Comparison of ENCODE assay signal across 9 mouse cellular contexts in the genomic region with DNA sequence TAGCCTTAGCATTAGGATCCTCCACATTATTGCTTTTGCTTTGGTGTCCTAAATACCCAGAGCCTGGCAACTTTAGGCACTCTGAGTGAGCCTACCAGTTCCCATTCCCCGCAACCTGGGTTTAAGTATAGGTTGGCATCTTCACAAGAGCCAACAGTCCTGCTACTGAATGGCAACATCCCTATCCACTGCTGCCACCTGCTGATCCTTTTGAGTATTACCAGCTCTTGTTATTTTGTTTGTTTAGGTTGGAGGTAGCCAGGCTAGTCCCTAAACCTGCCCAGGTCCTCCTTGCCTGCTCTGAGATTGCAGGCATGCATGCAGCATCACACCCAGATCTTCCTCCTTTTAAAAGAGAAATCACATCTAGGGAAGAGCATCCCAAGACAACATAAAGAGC. TPM values are rescaled to one million over a fixed set of nuclear protein-coding genes. Genes with fewer than 3 reads are reported as not detected.
DNase-seq lines count a peak whose midpoint lies in the region; ATAC-seq and TF ChIP-seq lines count a peak whose summit lies in the region.
"Not testable (repeated sequence)": the region's sequence is repeated elsewhere in the genome, so short reads cannot be mapped to it uniquely, and the experiment has no call there.
"Had no signal": no experiment of that assay in that cellular context is flagged by ENCODE, and none has a peak within 500 bp of the region (broad histone marks: within the 10 kb centered on the region; RNA-seq: fewer than 3 reads in every experiment).

No protein-coding gene starts in this region.

- H3K9me3 ChIP-seq in MEL (replicated peaks; ENCODE audit: insufficient read depth, low read length); lung, postnatal 0 days (ENCODE audit: low read length): not testable (repeated sequence)

- not testable (repeated sequence) for H3K79me2 ChIP-seq in MEL (ENCODE audit: control insufficient read depth, insufficient read depth, low read length, poor library complexity)

- not testable (repeated sequence) for H3K4me2 ChIP-seq in lung, postnatal 0 days (replicated peaks; ENCODE audit: low read depth, low read length)

- not testable (repeated sequence) for H3K4me3 ChIP-seq in MEL (ENCODE audit: control insufficient read depth in 1 of 2, insufficient read depth in 1 of 2, low read depth in 2 of 2, low read length in 2 of 2); lung, postnatal 0 days (ENCODE audit: low read depth, low read length)

- not testable (repeated sequence) for H3K27me3 ChIP-seq in MEL (ENCODE audit: control insufficient read depth in 1 of 2, insufficient read depth in 2 of 2, low read length in 2 of 2); lung, postnatal 0 days (replicated peaks; ENCODE audit: insufficient read depth, low read length)

- WGBS in lung, postnatal 0 days = 27% methylated on average over 1 of the region's 1 CpGs

- H3K27ac ChIP-seq in MEL (ENCODE audit: control insufficient read depth, low read depth, low read length); lung, postnatal 0 days (ENCODE audit: low read length): not testable (repeated sequence)

- not testable (repeated sequence) for H3K4me1 ChIP-seq in MEL (ENCODE audit: control insufficient read depth in 1 of 2, insufficient read depth in 2 of 2, low read length in 2 of 2); lung, postnatal 0 days (ENCODE audit: insufficient read depth, low read depth, low read length)

- H3K36me3 ChIP-seq in MEL (ENCODE audit: control insufficient read depth in 1 of 2, insufficient read depth in 2 of 2, low read length in 2 of 2); lung, postnatal 0 days (ENCODE audit: insufficient read depth, low read length): not testable (repeated sequence)

- TF ChIP-seq RAD21 in MEL (IDR thresholded peaks at IDR 0.05; ENCODE audit: low read depth, low read length) = peak; percentile 54

- TF ChIP-seq CTCF in MEL (IDR thresholded peaks at IDR 0.05 in 2 of 3, conservative IDR thresholded peaks at IDR 0.05 in 1 of 3; ENCODE audit: control insufficient read depth in 1 of 3, insufficient read depth in 1 of 3, low read depth in 2 of 3, low read length in 3 of 3, poor library complexity in 1 of 3, severe bottlenecking in 1 of 3) = peak; percentile 22 to 53 (median 50); a peak in 4 of 6 replicates
- TF ChIP-seq CTCF in lung, postnatal 0 days (IDR thresholded peaks at IDR 0.05) = peak; percentile 76

- not testable (repeated sequence) for TF ChIP-seq EP300 in MEL (IDR thresholded peaks at IDR 0.05; ENCODE audit: low read depth in 1 of 2, low read length in 2 of 2); lung, postnatal 0 days (IDR thresholded peaks at IDR 0.05)

- not testable (repeated sequence) for TF ChIP-seq POLR2A in MEL (IDR thresholded peaks at IDR 0.05; ENCODE audit: control insufficient read depth in 1 of 2, insufficient read depth in 1 of 2, low read depth in 1 of 2, low read length in 2 of 2, poor library complexity in 1 of 2)

- peak; percentile 27 for ATAC-seq in lung, postnatal 0 days

- H3K9ac ChIP-seq in MEL (ENCODE audit: control insufficient read depth, low read depth, low read length, poor library complexity, severe bottlenecking); lung, postnatal 0 days (replicated peaks; ENCODE audit: low read depth): not testable (repeated sequence)

- DNase-seq in MEL (ENCODE audit: low read depth, low spot score) = peak; percentile 19
- peak; percentile 81 for DNase-seq in cerebellum, adult 9-11 months
- DNase-seq in gastrocnemius, adult 18-20 months (ENCODE audit: low spot score) = peak; percentile 76
- peak; percentile 78 for DNase-seq in induced T-regulatory cell, adult 2 months (ENCODE audit: low read depth)
- DNase-seq in layer of hippocampus, postnatal 25 days (ENCODE audit: extremely low spot score in 1 of 2, low spot score in 1 of 2) = peak; percentile 72 to 87
- DNase-seq in lung, postnatal 0 days (ENCODE audit: low spot score) = peak; percentile 49
- peak; percentile 81 for DNase-seq in ovary, postnatal 14 days (ENCODE audit: low spot score)
- DNase-seq in thymus, postnatal 36 days = peak; percentile 33 to 57

TF ChIP-seq in MEL, 35 proteins besides CTCF, POLR2A, EP300 and RAD21:
- TF ChIP-seq SMC3 (IDR thresholded peaks at IDR 0.05; ENCODE audit: low read depth, low read length) = peak; percentile 53
- 0 out of 2 replicates have a peak, but pooled peaks have one; percentile 22 for TF ChIP-seq ZC3H11A (IDR thresholded peaks at IDR 0.05; ENCODE audit: low read depth, low read length)

RNA-seq across cellular contexts. Expression of a gene that starts 7.3 kb away (rescaled TPM):
- not detected in 2 replicates for total RNA-seq in MEL (2012; rRNA removed)
- not detected for polyA plus RNA-seq in MEL (2012; ENCODE audit: insufficient read depth in 1 of 2, insufficient read length in 2 of 2, low read depth in 1 of 2, low replicate concordance in 2 of 2, missing spikeins in 1 of 2)
- 1 to 10 TPM; 3.0 to 4.1 TPM for total RNA-seq in gastrocnemius, adult 18-20 months (2021)
- total RNA-seq in layer of hippocampus, postnatal 25 days (2021) = 1 to 10 TPM; 3.4 to 4.7 TPM
- 41.5 and 45.4 TPM in 2 replicates for polyA plus RNA-seq in lung, postnatal 0 days (2015; fragmentation: Nextera tagmentation; extraction: Ambion mirVana)

RNA-seq across cellular contexts. Expression of a gene that starts 7.4 kb away (rescaled TPM):
- total RNA-seq in MEL (2012; rRNA removed) = not detected in 2 replicates
- polyA plus RNA-seq in MEL (2012; ENCODE audit: insufficient read depth in 1 of 2, insufficient read length in 2 of 2, low read depth in 1 of 2, low replicate concordance in 2 of 2, missing spikeins in 1 of 2) = under 1 TPM in 1 of 2 experiments, not detected in 1; 0.18 TPM
- 10 to 100 TPM; 25.0 to 30.1 TPM for total RNA-seq in gastrocnemius, adult 18-20 months (2021)
- 10 to 100 TPM; 17.0 to 19.4 TPM for total RNA-seq in layer of hippocampus, postnatal 25 days (2021)
- 423 and 443 TPM in 2 replicates for polyA plus RNA-seq in lung, postnatal 0 days (2015; fragmentation: Nextera tagmentation; extraction: Ambion mirVana)

RNA-seq across cellular contexts. Expression of a gene that starts 15.9 kb away (rescaled TPM):
- total RNA-seq in MEL (2012; rRNA removed) = not detected in 2 replicates
- polyA plus RNA-seq in MEL (2012; ENCODE audit: insufficient read depth in 1 of 2, insufficient read length in 2 of 2, low read depth in 1 of 2, low replicate concordance in 2 of 2, missing spikeins in 1 of 2) = not detected
- not detected for total RNA-seq in gastrocnemius, adult 18-20 months (2021)
- total RNA-seq in layer of hippocampus, postnatal 25 days (2021) = not detected
- 0.08 and 0.15 TPM in 2 replicates for polyA plus RNA-seq in lung, postnatal 0 days (2015; fragmentation: Nextera tagmentation; extraction: Ambion mirVana)
- polyA plus RNA-seq: large intestine, adult 2 months had no signal

RNA-seq across cellular contexts. Expression of a gene that starts 24.1 kb away (rescaled TPM):
- not detected in 2 replicates for total RNA-seq in MEL (2012; rRNA removed)
- polyA plus RNA-seq in MEL (2012; ENCODE audit: insufficient read depth in 1 of 2, insufficient read length in 2 of 2, low read depth in 1 of 2, low replicate concordance in 2 of 2, missing spikeins in 1 of 2) = not detected
- not detected for total RNA-seq in gastrocnemius, adult 18-20 months (2021)
- not detected for total RNA-seq in layer of hippocampus, postnatal 25 days (2021)
- 0.05 and 0.10 TPM in 2 replicates for polyA plus RNA-seq in lung, postnatal 0 days (2015; fragmentation: Nextera tagmentation; extraction: Ambion mirVana)
- polyA plus RNA-seq: large intestine, adult 2 months had no signal

RNA-seq across cellular contexts. Expression of a gene that starts 25.4 kb away (rescaled TPM):
- total RNA-seq in MEL (2012; rRNA removed) = 65.0 and 73.4 TPM in 2 replicates
- polyA plus RNA-seq in MEL (2012; ENCODE audit: insufficient read depth in 1 of 2, insufficient read length in 2 of 2, low read depth in 1 of 2, low replicate concordance in 2 of 2, missing spikeins in 1 of 2) = 10 to 100 TPM in 1 of 2 experiments, not detected in 1; 49.2 TPM
- under 1 TPM in 1 of 2 experiments, not detected in 1; 0.21 TPM for total RNA-seq in gastrocnemius, adult 18-20 months (2021)
- total RNA-seq in layer of hippocampus, postnatal 25 days (2021) = under 1 TPM in 1 of 2 experiments, not detected in 1; 0.25 TPM
- 2.9 and 3.2 TPM in 2 replicates for polyA plus RNA-seq in lung, postnatal 0 days (2015; fragmentation: Nextera tagmentation; extraction: Ambion mirVana)

Comparison
In these comparisons a context has a peak if more than half of its experiments do, and no peak if none do; other contexts are left out.
1. DNase-seq: peak in every context shown above with its lines; median percentile 81 in cerebellum, adult 9-11 months; 81 in ovary, postnatal 14 days; 80 in layer of hippocampus, postnatal 25 days; 78 in induced T-regulatory cell, adult 2 months; 76 in gastrocnemius, adult 18-20 months; 49 in lung, postnatal 0 days; 45 in thymus, postnatal 36 days; 19 in MEL.
2. RNA of a gene that starts 7.4 kb away (total RNA-seq): 25.0 to 30.1 TPM in gastrocnemius, adult 18-20 months and 17.0 to 19.4 TPM in layer of hippocampus, postnatal 25 days; not detected in MEL; every median in the first group is over 10 times any median in the second.